Mouse (Mus musculus): Measurements from ENCODE around the gene Naaa. TPM values are rescaled to one million over a fixed set of nuclear protein-coding genes. Genes with fewer than 3 reads are reported as not detected.

The Naaa gene
- polyA plus RNA-seq, 1 experiment from 2014 or later: 3.6 TPM

GRCm38 (mm10) chr5:92231836-92232235 lies 46.1 kb downstream of the Naaa start:
- no peaks in the 10 kb centered on the region for H3K36me3 ChIP-seq
- H3K27me3 ChIP-seq: peaks cover 23% of the 10 kb centered on the region; the same call in 1 of the 2 replicates
- no peak overlapping the region for H3K9ac ChIP-seq
- ATAC-seq (ENCODE audit: low read depth) (no peak), DNase-seq (no peak)
- no peaks in the 10 kb centered on the region for H3K9me3 ChIP-seq (replicated peaks)
- no peaks in the 10 kb centered on the region for H3K4me1 ChIP-seq (replicated peaks)
- no peak overlapping the region for H3K4me3 ChIP-seq (replicated peaks)
- 64% methylated on average over 10 of the region's 10 CpGs for WGBS (ENCODE audit: insufficient replicate concordance)
- H3K27ac ChIP-seq: no peak overlapping the region
- no peak overlapping the region for H3K4me2 ChIP-seq

GRCm38 (mm10) chr5:92230306-92230705 lies 47.7 kb downstream of the Naaa start:
- ATAC-seq (ENCODE audit: low read depth) (no peak), DNase-seq (no peak)
- WGBS (ENCODE audit: insufficient replicate concordance): 63% methylated on average over 11 of the region's 11 CpGs
- Histone ChIP-seq H3K4me2 (no peak overlapping the region), H3K9me3 (replicated peaks) (no peaks in the 10 kb centered on the region), H3K4me1 (replicated peaks) (no peaks in the 10 kb centered on the region), H3K27ac (no peak overlapping the region), H3K27me3 (peaks cover 11% of the 10 kb centered on the region; the same call in 1 of the 2 replicates), H3K4me3 (replicated peaks) (no peak overlapping the region), H3K9ac (no peak overlapping the region), H3K36me3 (no peaks in the 10 kb centered on the region)

- no peak overlapping the region for H3K4me3 ChIP-seq (replicated peaks)
- no peaks in the 10 kb centered on the region for H3K4me1 ChIP-seq (replicated peaks)
- no peak overlapping the region for H3K9ac ChIP-seq
- H3K4me2 ChIP-seq: no peak overlapping the region
- ATAC-seq (ENCODE audit: low read depth) (no peak), DNase-seq (no peak)
- no peaks in the 10 kb centered on the region for H3K36me3 ChIP-seq
- H3K27ac ChIP-seq: no peak overlapping the region
- peaks cover 11% of the 10 kb centered on the region; the same call in 1 of the 2 replicates for H3K27me3 ChIP-seq
- 80% methylated on average over 3 of the region's 3 CpGs for WGBS (ENCODE audit: insufficient replicate concordance)
- H3K9me3 ChIP-seq (replicated peaks): no peaks in the 10 kb centered on the region
Observed at GRCm38 (mm10) chr5:92229514-92229913, 48.5 kb downstream of the Naaa start.

GRCm38 (mm10) chr5:92228776-92229175 lies 49.2 kb downstream of the Naaa start:
- Histone ChIP-seq H3K4me1 (replicated peaks) (no peaks in the 10 kb centered on the region), H3K4me2 (no peak overlapping the region), H3K36me3 (no peaks in the 10 kb centered on the region), H3K27ac (no peak overlapping the region), H3K4me3 (replicated peaks) (no peak overlapping the region), H3K9ac (no peak overlapping the region), H3K27me3 (peaks cover 11% of the 10 kb centered on the region; the same call in 1 of the 2 replicates), H3K9me3 (replicated peaks) (no peaks in the 10 kb centered on the region)
- WGBS (ENCODE audit: insufficient replicate concordance): 28% methylated on average over 10 of the region's 10 CpGs
- ATAC-seq (ENCODE audit: low read depth) (no peak), DNase-seq (no peak)

GRCm38 (mm10) chr5:92227782-92228181 lies 50.2 kb downstream of the Naaa start:
- no peak for DNase-seq
- no peak for ATAC-seq (ENCODE audit: low read depth)
- Histone ChIP-seq H3K9me3 (replicated peaks) (no peaks in the 10 kb centered on the region), H3K9ac (no peak overlapping the region), H3K36me3 (no peaks in the 10 kb centered on the region), H3K4me1 (replicated peaks) (no peaks in the 10 kb centered on the region), H3K27me3 (peaks cover 11% of the 10 kb centered on the region; the same call in 1 of the 2 replicates), H3K27ac (no peak overlapping the region), H3K4me3 (replicated peaks) (no peak overlapping the region), H3K4me2 (no peak overlapping the region)
- 58% methylated on average over 7 of the region's 7 CpGs for WGBS (ENCODE audit: insufficient replicate concordance)

GRCm38 (mm10) chr5:92220287-92220902 lies 57.6 kb downstream of the Naaa start:
- H3K4me3 ChIP-seq (replicated peaks): no peak overlapping the region
- H3K9ac ChIP-seq: no peak overlapping the region
- ATAC-seq (ENCODE audit: low read depth): no peak
- no peak for DNase-seq
- H3K9me3 ChIP-seq (replicated peaks): no peaks in the 10 kb centered on the region
- no peak overlapping the region for H3K4me2 ChIP-seq
- H3K4me1 ChIP-seq (replicated peaks): no peaks in the 10 kb centered on the region
- 68% methylated on average over 8 of the region's 8 CpGs for WGBS (ENCODE audit: insufficient replicate concordance)
- no peak overlapping the region for H3K27ac ChIP-seq
- no peaks in the 10 kb centered on the region for H3K36me3 ChIP-seq
- peaks cover 7% of the 10 kb centered on the region for H3K27me3 ChIP-seq

GRCm38 (mm10) chr5:92219826-92220225 lies 58.1 kb downstream of the Naaa start:
- Histone ChIP-seq H3K4me1 (replicated peaks) (no peaks in the 10 kb centered on the region), H3K9me3 (replicated peaks) (no peaks in the 10 kb centered on the region), H3K4me3 (replicated peaks) (no peak overlapping the region), H3K36me3 (no peaks in the 10 kb centered on the region), H3K27ac (no peak overlapping the region), H3K9ac (no peak overlapping the region), H3K4me2 (no peak overlapping the region), H3K27me3 (peaks cover 7% of the 10 kb centered on the region)
- ATAC-seq (ENCODE audit: low read depth) (no peak), DNase-seq (no peak)
- WGBS (ENCODE audit: insufficient replicate concordance): 29% methylated on average over 6 of the region's 6 CpGs

GRCm38 (mm10) chr5:92218915-92219793 lies 58.8 kb downstream of the Naaa start:
- no peak overlapping the region for H3K4me3 ChIP-seq (replicated peaks)

GRCm38 (mm10) chr5:92215308-92215707 lies 62.7 kb downstream of the Naaa start, which contains the start of gene U90926:
U90926 (minus strand) TSS chr5:92215408.
- Histone ChIP-seq H3K27ac (no peak within 1 kb of the TSS), H3K4me2 (no peak within 1 kb of the TSS), H3K4me3 (replicated peaks) (no peak within 1 kb of the TSS), H3K36me3 (no peaks in the 10 kb centered on the region), H3K9ac (no peak within 1 kb of the TSS), H3K27me3 (peaks cover 11% of the 10 kb centered on the region), H3K9me3 (replicated peaks) (no peaks in the 10 kb centered on the region), H3K4me1 (replicated peaks) (no peaks in the 10 kb centered on the region)
- ATAC-seq (ENCODE audit: low read depth): no peak
- no peak for DNase-seq
- 76% methylated on average over 4 of the region's 4 CpGs for WGBS (ENCODE audit: insufficient replicate concordance)

More at GRCm38 (mm10) chr5:92218915-92219793, 58.8 kb downstream of the Naaa start:
- Histone ChIP-seq H3K4me1 (replicated peaks) (no peaks in the 10 kb centered on the region), H3K36me3 (no peaks in the 10 kb centered on the region), H3K27me3 (peaks cover 7% of the 10 kb centered on the region), H3K9me3 (replicated peaks) (no peaks in the 10 kb centered on the region), H3K27ac (no peak overlapping the region), H3K4me2 (no peak overlapping the region), H3K9ac (no peak overlapping the region)
- DNase-seq (no peak), ATAC-seq (ENCODE audit: low read depth) (no peak)
- 54% methylated on average over 17 of the region's 17 CpGs for WGBS (ENCODE audit: insufficient replicate concordance)

- H3K4me3 ChIP-seq (replicated peaks): no peak overlapping the region
- H3K9ac ChIP-seq: no peak overlapping the region
- H3K27me3 ChIP-seq: peaks cover 5% of the 10 kb centered on the region; the same call in 1 of the 2 replicates
- H3K4me1 ChIP-seq (replicated peaks): no peaks in the 10 kb centered on the region
- H3K36me3 ChIP-seq: no peaks in the 10 kb centered on the region
- ATAC-seq (ENCODE audit: low read depth) (no peak), DNase-seq (no peak)
- 70% methylated on average over 4 of the region's 4 CpGs for WGBS (ENCODE audit: insufficient replicate concordance)
- H3K27ac ChIP-seq: no peak overlapping the region
- no peaks in the 10 kb centered on the region for H3K9me3 ChIP-seq (replicated peaks)
- H3K4me2 ChIP-seq: no peak overlapping the region
Observed at GRCm38 (mm10) chr5:92212231-92212630, 65.7 kb downstream of the Naaa start.

- Histone ChIP-seq H3K27me3 (peaks cover 5% of the 10 kb centered on the region; the same call in 1 of the 2 replicates), H3K27ac (no peak overlapping the region), H3K4me1 (replicated peaks) (peaks cover 6% of the 10 kb centered on the region; the same call in 1 of the 2 replicates), H3K36me3 (no peaks in the 10 kb centered on the region), H3K9ac (no peak overlapping the region), H3K4me3 (replicated peaks) (no peak overlapping the region), H3K4me2 (no peak overlapping the region), H3K9me3 (replicated peaks) (no peaks in the 10 kb centered on the region)
- ATAC-seq (ENCODE audit: low read depth) (no peak), DNase-seq (no peak)
- 47% methylated on average over 8 of the region's 8 CpGs for WGBS (ENCODE audit: insufficient replicate concordance)
Observed at GRCm38 (mm10) chr5:92210205-92210604, 67.8 kb downstream of the Naaa start.
